Mouse (Mus musculus): ENCODE measurements around the gene Dop1a.

The Dop1a gene

DNA sequence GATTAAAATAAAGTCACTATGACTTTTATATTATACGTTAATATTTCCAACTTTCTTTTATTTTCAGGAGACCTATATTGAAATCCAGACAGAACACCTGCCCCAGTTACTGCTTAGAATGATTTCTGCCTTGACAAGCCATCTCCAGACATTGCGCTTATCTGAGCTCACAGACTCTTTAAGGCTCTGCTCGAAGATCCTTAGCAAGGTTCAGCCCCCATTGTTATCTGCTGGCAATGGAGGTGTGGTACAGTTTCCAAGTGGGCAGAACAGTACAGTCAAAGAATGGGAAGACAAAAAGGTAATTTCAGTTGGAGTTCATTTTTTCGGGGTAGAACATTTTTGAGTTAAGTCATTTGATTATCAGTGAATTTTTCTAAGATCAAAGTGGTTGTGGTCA, 40.5 kb downstream of the Dop1a start:
- DNase-seq, result no peak

DNA sequence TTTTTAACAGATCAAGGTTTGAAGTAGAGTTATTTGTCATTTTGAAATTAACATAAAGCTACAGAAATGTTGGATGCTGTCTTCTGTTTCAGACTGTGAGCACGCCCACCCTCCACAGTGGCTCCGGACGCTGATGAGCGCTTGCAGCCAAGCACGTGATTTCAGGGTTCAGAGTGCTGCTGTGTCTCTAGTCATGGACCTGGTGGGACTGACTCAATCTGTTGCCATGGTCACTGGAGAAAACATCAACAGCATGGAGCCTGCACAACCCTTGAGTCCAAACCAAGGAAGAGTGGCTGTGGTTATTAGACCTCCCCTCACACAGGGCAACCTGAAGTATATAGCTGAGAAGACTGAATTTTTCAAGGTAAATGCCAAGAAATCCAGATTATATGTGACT, 46.8 kb downstream of the Dop1a start:
- DNase-seq, result no peak

DNA sequence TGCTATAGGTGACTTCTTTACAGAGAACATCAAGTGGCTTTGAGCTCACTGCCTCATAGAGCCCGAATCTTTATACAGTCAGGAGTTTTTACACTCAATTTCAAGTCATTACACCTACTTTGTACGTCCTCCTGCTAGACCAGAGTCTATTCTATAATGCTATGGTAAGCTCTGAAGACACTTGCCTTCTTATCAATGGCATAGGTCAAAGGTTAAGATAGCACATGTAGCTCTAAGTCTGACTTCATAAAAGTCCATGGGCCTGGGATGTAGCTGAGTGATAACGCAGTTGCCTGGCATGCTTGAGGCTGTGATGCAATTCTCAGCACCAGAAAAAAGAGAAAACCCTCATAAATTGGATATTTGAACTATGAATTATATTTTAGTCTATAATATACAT, 47.4 kb downstream of the Dop1a start:
- DNase-seq, result no peak

DNA sequence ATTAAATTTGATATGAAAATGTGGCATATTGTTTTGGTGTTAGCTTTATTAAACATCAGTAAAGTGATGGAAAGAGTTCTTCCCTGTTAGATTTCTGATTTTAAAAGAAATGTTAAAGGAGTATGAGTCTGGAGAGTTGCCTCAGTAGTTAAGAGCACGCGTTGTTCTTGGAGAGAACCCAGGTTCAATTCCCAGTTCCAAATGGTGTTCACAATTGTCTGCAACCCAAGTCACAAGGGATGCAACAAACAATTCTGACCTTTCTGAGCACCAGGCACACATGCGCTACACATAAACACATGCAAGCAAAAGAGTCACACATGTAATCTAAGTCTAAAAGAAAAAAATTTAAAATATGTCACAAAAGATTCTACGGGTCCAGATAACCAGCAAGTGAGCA, 47.8 kb downstream of the Dop1a start:
- DNase-seq, result no peak

DNA sequence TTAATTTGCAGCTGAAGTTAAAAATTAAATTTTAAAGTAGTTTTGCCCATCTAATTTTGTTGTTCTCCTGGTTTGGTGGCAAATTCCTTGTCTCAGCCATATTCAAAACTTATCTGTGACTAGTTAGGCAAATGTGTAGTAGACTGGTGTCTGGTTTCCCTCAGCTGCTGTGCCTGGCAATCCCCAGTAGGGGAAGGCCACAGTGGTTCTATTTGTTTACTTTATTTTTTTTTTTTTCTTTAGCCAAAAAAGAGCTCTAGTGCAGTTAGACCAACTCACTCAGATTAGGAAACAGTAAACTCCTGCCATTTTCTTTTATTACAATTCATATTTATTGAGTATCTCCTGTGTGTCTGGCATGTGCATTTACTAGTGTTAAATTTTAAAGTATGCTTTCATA, 55.4 kb downstream of the Dop1a start:
- DNase-seq, result no peak

DNA sequence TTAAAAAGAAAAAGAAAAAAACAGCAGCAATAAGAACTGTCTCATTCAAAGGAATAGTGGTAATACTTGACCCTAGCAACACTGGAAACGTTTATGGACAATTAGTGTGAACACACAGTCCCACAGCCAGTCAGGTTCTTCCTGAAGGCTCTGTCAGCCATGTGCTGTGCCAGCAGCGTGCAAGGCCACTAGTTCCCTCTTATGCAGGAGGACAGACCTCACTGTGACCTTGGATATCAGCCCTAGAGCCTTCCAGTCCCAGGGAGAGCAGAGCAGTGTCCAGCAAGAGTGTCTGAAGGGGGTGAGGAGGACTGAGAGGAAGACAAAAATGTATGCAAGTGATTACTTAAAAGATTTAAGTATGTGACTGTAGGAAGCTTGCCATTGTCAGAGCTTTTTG, 58.6 kb downstream of the Dop1a start:
- no peak for DNase-seq

DNA sequence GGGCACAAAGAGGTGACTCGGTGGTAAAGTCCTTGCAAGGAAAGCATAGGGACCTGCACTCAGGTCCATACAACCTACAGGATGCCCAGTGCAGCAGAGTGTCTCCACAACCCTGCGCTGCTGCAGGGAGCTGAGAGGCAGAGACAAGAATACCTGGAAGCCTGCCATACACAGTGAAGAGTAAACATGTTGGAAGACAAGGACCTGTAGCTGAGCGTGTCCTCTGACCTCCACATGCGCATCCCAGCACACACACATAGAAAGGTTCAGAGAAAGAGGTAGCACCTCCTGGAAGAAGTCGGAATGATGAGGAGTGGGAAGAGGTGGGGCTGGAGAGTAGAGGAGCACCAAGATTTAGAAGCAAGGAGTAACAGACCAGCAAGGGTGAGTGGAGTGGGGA, 67.1 kb downstream of the Dop1a start:
- no peak for DNase-seq

DNA sequence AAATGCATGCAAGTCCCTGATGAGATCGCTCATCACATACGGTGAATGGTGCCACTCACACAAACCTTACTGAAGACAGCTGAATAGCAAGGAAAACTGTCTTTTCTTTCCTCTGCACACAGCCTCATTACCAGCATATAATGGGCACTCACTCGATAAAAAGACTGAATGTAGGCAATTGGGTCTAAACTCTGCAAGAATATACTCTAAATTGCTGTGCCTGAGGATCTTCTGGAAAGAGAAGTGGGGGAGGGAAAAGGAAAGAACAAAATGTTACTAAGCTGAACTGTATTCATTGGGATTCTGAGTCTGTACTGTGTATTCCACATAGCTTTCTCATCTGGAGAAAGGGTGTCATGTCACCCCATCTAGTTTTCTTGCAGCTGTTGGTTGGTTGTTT, 76.5 kb downstream of the Dop1a start:
- DNase-seq, result no peak

DNA sequence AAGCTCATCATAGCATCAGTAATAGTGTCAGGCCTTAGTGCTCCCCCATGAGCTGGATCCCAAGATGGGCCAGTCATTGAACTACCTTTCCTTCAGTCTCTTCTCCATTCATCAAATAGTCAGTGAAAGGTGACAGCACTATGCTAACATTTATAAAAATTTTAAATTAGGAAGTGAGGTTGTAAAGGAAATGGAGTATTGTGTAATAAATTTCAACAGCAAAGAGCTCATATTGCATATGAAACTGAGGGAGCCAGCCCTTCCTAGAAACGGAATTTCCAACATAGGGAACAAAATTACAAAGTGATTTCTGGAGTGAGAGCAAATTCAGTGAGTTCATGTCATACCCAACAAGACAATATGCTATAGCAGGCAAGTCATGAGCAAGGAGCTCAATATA, 77.6 kb downstream of the Dop1a start:
- DNase-seq, result no peak

DNA sequence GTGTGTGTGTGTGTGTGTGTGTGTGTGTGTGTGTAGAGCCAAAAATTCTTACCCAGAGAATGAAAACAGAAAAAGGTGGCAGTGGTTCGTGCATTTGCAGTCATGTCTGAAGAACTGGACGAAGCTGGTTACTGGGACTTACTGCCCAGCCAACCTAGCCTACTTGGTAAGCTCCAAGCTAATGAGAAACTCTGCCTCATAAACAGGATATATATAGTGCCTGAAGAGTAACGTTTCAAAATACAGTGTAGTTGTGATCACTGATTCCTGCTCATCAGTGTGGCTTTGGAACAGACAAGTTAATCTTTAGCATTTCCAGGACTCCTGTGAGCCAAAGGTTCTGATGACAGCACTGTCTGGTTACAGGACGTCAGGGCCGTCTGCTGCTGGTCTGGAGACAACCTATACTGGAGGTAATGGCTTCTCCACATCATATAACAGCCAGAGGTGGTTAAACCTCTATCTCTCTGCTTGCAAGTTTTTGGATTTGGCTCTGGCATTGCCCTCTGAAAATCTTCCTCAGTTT, 82.7 kb downstream of the Dop1a start:
- no peak for DNase-seq

DNA sequence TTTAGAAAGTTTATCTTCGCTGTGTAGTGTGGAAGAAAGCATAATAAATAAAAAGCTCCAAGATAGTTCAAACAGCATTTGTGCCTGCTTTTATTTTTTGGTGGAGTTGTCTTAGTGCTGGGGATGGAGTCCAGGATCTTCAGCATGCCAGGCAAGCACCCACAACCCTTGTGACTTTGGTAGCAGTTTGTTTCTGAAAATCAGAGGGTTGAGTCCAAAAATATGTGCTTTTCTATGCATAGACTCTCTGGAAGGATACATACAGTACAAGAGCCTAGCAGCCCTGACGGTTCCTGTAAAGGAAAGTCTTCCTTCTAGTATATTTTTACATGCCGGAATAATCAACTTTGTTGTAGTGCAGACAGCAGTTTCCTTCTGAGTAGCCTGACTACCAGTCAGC, 83.8 kb downstream of the Dop1a start:
- DNase-seq, result no peak

DNA sequence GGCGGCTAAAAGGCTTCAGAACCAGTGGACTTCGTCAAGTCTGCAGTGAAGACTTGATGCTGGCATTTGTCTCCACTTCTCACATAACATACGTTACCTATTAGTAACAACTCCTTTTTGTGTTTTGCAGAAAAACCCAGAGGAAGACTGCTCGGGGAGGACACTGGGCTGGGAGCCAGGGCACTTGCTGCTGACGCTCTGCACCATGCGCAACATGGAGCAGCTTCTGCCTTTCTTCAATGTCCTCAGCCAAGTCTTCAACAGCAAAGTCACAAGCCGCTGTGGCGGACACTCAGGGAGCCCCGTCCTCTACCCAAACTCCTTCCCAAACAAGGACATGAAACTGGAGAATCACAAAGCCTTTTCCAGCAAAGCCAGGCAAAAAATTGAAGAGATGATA, 86.9 kb downstream of the Dop1a start:
- DNase-seq, result no peak

DNA sequence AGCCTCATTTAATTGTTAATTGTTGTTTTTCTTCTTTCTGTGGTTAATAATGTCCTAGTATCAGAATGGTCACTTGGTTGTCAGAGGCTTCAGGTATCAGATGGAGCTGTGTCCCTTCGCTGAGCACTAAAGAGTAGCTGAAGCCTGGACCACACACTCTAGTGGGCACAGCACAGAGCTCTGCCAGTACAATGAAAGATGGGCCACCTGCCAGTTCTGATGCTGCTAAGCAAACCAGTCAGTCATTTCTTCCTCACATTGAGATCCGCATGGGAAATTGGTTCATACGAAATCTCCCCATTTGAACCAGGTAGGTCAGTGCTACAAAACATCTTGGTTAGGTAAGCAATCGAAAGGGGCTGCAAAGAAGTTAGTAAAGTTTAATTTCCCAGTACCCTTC, 87.7 kb downstream of the Dop1a start:
- no peak for DNase-seq

DNA sequence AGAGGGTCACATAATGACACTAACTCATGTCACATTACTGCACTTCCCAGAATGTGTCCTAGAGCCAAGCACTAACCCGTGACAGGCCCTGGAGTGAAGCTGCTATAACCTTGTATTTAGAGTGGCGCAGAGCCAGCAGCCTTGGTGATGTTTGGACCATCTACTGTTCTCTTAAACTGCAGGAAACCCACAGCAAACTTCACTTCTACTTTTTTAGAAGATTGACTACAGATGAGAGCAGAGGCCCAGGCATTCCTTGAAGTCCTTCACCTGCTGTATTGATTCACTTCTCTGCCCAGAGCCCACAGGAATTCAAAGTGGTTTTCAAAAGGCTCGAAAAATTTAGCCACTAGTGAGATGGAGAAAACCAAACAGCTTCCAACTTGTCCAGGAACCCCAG, 93.6 kb downstream of the Dop1a start:
- no peak for DNase-seq

DNA sequence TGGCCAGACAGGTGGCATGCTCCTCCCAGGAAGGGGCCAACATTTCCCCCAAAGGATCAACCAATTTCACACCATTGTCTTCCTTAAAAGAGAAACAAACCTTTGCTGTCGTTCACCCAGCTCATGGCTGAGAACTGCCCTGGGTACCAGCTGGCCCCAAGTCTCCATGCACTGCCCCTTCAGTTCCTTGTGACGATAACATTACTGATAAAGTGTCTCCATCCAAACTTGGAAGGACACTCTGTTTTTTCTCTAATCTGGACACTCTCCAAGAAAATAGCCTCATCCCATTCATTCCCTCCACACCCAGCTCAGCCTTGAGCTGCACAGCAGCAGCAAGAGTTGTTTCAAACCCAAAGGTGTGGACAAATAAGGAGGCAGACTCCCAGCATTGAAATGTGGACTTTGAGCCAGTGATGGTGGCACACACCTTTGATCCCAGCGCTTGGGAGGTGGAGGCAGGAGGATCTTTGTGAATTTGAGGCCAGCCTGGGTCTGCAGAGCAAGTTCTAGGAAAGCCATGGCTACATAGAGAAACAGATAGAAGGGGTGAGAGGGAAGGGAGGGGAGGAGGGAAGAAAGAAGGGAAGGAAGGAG, 102.5 kb downstream of the Dop1a start:
- DNase-seq, result no peak

DNA sequence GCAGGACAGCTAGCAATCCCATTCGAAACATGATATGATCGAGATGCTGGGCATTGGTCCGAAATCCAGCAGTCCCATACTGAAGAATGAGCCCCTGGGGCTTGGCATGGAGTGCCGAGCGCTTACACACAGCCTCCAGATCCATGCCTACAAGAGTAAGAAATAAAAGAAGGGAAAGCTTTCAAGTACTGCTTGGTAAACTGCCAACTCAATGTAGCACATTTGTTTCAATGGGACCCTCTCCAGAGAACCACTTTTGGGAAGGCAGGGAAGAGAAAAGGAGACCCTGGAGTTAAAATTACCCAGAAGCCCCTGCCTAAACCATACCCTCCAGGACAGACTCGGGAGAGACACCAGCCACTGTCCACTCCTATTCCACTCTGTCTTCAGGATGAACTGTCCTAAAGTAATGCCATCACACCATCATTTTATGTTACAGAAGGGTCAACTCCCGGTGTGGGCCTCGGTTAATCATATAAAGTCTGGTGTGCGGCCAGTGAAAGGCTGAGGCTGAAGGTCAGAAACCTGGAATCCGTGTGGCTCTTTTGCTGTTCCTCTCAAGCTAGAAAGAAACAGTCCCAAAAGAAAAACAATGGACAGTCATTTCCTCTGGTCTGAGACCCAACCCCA, 103.4 kb downstream of the Dop1a start:
- DNase-seq, result no peak

DNA sequence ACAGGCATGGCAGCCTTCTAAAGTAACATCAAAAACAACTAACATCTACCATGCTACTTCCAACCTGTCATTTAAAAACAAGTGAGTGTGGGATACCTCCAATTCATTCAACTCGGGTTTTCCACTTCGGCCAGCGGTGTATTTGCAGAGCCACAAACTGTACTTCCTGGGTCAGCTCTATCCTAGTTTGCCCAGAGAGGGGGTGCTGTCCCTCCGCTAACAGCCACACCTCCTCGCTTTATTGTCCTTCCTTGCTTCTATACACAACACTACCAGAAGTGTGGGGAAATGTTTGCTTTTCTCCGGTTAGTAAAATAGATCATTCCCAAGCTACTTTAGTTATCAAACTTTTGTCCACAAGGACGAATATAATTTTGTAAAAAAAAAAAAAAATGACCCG, 104.0 kb downstream of the Dop1a start:
- no peak for DNase-seq

DNA sequence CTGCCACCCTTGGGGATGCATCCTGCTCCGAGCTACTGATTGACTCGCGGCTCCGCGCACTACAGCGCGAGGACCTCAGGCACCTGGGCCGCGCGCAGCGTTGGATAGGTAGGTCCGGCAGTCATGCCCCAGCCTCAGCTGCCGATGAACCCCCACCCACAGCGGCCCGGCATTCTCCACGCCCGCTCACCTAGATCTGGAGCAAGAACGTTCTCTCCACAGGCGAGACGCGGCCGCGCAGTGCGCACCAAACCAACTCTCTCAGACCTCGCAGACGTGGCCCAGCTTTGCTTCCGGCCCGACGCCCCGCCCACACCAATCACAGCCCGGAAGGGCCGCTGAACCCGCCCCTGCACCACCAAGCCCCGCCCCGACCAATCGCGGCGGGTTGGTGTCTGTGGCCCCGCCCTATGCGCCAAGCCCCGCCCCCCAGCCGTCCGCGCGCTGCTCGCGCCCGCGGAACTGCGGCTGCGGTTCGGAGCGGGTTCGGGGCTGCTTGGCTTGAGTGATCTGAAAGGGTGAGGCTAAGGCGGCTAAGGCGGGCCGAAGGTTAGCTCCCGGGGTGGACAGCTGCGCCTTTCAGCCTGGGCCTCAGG, 104.7 kb downstream of the Dop1a start, which contains the start of the genes Pgm3 and Rwdd2a:
TSS of gene Pgm3 (minus strand) at position 303 of the 596 bp plus-strand sequence.
TSS of gene Rwdd2a (plus strand) at position 452 of the 596 bp plus-strand sequence.
- peak; percentile 91 to 92 for DNase-seq

DNA sequence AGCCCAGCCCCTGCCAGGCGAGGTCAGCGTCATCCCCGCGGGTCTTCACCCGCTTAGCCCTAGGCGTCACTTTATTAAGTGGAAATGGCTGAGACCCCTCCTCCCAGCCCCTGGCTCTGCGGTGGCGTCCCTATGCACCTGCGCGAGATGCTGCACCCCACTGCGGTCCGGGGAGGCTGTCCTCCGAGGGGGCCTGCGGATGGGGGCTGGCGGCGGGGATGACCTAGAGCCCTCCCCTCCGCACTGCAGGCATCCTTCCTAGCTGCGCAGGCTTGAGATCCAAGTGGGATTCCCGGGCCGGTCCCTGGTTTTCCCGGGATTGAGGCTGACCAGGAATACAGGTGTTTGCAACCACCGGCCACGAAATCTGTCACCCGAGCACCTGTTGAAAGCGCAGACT, 105.2 kb downstream of the Dop1a start:
- DNase-seq, result no peak

DNA sequence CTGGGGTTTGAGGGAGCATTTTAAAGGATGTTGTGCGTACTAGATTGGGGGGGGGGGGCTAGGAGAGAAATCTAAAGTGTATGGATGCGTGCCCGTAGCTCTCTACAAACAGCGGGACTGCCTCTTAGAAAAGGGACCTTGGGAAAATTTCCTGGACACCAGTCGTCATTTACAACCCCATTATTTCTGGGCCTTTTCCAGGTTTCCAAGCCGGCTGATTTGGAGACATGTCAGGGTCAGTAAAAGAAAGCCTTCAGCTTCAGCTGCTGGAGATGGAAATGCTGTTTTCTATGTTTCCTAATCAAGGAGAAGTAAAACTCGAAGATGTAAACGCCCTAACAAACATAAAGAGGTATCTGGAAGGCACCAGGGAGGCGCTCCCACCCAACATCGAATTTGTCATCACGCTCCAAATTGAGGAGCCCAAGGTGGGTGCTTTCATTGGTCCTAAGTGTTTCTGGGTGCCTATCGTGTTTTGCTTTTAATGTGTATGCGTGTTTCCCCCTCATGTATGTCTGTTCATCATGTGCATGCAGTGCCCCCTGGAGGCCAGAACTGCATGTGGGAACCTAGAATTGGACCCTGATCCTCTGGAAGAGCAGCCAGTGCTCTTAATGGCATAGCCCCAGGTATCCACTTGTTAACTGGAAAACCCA, 105.8 kb downstream of the Dop1a start:
- peak; percentile 65 to 74 for DNase-seq

DNA sequence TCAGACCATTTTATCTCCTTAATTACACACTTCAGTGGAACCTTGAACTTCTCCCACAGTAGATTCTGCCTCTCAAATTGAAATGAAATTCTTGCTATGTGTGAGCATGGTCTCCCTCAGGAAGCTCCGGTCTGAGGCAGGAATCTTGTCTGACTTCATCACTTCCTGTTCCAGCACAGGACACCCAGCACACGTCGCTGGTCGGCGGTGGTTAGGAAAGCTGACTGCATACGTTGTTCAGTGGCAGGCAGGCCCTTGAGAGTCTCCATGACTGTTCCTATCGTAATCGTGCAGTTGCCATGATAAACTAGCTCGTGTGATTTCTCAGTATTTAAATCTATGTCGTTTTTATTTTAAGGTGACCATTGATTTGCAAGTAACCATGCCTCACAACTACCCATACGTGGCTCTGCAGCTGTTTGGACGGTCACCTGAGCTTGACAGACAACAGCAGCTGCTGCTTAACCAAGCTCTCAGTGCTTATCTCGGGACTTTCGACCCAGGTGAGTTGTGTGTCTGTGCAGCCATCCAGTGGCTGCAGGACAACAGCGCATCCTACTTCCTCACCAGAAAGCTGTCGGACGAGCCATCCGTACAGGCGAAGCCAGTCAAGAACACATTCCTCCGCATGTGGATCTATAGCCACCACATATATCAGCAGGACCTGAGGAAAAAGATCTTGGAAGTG, 106.8 kb downstream of the Dop1a start:
- no peak for DNase-seq

DNA sequence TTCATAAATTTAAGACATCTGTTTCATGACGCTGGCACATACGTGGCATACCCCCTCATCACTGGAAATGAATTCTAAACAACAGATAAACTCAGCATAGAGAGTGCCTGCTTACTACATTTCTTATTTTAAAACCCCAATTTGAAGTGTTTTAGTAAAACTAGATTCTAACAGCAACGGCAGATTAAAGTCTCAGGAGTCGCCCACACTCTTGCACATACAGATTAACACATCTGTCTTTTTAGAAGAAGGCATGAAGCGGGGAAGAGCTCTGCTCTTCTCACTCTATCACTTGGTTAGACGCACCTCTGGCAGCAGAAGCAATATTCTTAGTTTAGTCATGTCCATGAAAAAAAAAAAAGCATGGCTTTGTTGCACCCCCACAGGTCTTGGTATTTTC, 108.2 kb downstream of the Dop1a start:
- no peak for DNase-seq

DNA sequence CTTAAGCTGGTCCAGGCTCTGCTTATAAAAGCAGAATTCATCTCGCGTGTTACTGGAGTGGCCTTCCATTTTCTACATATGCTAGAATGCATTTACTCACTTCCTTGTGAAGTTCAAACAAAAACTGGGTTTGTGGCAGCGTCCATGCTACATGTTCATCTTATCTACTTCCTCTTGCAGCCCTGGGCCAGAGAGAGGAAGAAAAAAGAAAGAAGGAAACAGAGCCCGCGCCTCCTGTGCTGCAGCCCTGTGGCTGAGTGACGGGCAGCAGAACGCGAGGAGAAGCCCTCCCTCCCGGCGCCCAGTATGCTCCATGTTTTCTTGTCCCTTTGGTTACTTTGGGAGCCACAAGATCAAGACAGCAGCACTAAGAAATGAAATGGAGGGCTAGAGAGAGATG, 112.7 kb downstream of the Dop1a start:
- no peak for DNase-seq

All from thymus, adult 18-20 months (tissue).